Mouse (Mus musculus): ENCODE measurements around the gene Zdhhc22.

Zdhhc22 gene

DNA sequence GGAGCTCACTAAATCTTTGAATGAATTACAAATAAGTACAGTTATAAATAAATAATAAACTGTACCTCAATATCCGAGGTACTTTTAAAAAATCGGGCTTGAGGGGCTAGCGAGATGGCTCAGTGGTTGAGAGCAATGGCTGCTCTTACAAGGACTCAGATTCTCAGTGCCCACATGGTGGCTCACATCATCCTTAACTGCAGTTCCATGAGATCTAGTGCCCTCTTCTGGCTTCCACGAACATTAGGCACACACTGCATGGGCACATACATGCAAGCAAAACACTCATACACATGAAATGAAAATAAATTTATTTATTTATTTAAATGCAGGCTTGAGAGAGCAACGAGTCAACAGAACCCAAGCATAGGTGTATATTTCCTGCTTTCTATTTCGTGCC, 5.7 kb upstream of the Zdhhc22 start:
- no peak for DNase-seq (ENCODE audit: low spot score)

DNA sequence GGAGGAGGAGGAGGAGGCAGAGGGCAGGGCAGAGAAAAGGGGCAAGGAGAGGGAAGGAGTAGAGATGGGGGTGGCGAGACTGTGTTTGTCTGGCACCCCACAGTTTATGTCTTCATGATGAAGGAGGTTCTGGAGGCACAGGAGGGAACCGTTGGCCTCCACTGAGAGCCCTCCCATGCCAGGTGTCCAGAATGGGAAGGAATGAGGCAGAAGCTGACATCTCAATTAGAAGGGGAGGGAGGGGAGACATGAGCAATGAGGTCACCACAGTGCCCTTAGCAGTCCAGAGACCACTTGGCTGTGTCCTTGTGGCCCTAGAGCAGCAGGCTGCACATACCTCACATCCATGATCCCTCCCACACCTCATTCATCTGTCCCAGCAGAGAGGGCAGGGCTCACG, 4.5 kb upstream of the Zdhhc22 start:
- no peak for DNase-seq (ENCODE audit: low spot score)

DNA sequence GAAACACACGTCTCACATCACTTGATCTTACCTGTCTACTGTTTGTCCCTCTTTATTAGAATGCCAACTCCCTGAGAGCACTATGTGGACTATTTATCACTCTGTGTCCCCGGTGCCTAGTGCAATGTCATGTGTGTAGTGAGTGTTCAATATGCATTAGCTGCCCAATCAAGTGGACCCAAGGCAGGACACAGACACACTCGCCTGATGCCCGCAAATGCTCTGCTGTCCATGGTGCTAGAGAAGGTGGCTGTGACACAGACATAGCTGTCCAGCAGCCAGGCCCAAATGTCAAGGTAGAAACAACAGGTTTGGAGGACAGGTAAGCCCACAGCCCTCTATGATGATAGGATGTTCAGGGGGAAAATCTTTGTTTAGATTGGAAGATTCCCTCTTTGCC, 3.9 kb upstream of the Zdhhc22 start:
- no peak for DNase-seq (ENCODE audit: low spot score)

DNA sequence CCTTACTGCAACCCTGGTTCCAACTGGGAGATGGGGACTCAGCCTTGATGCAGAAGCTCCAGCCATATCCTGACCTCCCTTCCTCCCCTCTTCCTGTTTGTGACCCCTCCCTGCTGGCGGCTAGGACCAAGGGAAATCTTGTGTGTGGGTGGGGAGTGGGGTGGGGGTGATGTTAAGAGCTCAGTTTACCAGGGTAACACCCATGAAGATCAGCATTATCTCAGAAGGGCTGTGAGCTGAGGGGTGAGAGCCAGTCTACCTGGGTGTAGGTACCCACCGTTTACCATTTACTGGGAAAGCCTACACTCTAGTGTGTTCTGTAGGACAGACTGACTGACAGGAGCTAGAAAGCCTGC, 503 bp upstream of the Zdhhc22 start:
- DNase-seq (ENCODE audit: low spot score): no peak

DNA sequence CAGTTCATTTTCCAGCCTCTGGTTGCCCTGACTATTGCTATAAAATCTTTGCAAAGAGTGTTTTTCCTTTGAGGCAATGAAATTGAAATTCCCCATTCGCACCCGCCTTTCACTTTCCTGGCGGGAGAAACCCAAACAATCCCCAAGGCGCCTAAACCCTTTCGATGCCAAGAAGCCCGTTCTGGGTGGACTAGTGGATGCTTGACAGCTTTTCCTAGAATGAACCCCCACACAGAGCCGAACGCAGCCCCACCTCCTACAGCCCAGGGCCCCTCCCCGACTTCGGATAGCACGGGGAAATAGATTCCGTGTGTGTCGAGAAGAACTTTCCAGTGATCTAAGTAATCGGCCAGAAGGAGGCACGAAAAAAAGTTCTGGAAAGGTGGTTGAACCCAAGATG, 852 bp downstream of the Zdhhc22 start:
- no peak for DNase-seq (ENCODE audit: low spot score)

DNA sequence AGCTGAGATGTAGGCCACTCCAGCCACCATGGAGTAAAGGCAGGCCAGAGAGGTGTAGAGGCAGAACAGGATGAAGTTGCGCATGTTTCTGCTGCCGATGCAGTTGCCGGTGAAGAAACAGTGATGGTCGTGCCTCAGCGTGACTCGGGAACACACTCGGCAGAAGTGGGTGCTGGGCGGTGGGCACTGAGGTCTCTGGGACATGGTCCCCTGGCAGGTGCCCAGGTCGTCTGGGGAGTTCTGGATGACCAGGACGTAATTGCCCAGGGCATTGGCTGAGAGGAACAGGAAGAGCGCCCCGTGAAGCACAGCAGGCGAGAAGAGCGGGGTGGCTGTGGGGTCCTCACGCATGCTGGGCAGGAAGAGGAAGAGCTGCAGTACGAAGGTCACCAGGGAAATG, 2.0 kb downstream of the Zdhhc22 start:
- no peak for DNase-seq (ENCODE audit: low spot score)

DNA sequence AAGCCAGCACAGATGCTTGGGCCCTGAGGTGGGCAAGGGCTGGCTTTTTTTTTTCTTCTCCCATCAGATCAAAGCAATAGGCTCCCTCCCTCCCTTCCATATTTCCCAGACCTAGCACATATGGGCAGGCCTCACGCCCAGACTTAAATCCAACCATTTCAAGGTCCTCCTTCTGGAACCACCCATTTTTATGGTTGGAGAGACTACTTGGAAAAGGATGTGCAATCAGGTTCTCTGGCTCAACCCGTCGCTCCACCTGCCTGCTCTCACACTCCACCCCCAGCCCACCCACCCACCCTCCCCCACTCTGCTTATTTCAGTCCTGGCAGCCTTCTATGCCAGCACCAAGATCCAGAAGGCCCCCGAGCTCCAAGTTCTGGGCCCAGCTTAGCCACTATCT, 3.7 kb downstream of the Zdhhc22 start:
- DNase-seq (ENCODE audit: low spot score): no peak

DNA sequence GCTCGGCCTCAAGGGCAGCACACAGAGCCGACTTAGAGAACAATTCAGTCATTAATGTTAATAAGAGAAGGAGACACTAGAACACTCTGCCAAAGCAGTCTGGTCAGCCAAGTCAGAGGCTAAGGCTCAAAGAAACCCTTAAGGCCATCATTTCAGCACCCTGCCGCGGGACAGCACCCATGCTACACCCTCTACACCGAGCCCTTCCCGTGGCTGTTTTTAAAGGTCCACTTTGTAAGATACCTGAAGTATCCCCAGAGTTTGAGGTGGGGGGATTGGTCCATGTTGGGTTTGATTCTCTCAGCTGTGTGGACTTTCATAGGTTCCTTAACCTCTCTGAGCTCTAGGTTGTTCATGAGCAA, 6.1 kb downstream of the Zdhhc22 start:
- no peak for DNase-seq (ENCODE audit: low spot score)

DNA sequence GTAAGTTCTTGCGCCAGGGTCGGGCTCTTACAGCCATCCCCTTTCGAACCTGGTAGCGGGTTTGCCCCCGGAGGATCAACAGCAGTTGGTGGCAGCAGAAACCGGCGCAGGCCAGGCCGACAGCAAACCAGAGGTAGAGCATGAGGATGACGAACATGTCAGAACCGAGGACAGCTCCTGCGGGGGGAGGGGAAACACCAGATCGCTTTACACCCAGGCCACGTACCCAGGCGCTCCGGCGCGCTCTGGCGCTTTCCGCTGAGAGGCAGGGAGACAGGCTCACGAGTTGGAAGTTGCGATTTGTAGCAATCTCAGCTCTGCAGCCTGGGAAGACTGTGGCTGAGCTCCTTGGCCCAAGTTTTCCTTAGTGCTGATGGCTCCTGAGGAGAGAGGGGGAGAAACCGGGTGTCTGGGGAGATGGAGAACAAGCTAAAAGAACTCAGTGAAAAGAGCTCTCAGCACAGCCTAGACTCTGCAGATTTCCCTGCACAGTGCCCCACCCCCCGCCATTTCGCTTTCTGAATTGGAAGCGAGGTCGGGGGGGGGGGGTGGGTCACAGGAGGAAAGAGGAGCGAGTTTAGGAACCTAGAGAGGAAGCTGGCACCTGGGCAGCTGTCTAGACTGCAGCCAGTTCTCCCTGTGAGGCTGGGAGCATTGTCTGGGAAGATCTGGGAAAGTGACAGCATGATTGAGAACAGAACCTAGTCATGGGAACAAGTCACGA, 6.6 kb downstream of the Zdhhc22 start:
- peak; percentile 69 for DNase-seq (ENCODE audit: low spot score)

DNA sequence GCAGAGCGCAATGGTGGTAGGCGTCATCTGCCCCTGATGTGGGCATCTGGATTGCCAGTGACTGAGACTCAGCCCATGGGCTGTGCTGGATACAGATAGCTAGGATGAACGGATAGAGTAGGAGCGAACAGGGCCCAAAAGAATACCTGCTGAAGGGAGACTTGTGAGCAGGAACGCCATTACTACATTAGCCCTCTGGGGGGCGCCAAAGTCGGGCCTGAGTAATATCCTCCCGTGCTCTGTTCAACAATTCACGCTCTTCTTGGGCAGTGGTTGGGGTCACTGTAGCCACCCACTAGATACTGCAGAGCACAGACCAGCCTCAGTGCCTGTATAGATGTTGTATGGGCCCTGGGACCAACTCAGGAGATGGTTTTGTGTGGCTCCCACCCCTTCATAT, 9.1 kb downstream of the Zdhhc22 start:
- DNase-seq (ENCODE audit: low spot score): no peak

DNA sequence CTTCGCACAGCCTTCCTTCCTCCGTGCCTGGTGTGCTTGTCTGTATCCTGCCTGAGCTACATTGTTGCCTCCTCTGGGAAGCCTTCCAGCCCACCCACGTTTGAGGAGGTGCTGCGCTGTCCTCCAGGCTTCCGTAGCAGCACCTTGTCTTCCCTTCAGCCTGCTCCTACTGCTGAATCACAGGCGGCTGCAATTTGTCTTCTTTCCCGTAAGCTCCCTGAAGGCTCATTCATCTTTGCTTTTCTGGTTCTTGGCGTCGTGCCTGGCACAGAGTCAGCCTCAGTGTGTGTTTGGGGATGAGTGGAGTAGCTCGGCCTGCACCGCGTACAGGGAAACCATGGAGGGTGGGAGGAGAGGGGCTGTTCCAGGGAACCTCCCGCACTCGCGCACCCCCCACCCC, 12.4 kb downstream of the Zdhhc22 start:
- DNase-seq (ENCODE audit: low spot score): no peak

DNA sequence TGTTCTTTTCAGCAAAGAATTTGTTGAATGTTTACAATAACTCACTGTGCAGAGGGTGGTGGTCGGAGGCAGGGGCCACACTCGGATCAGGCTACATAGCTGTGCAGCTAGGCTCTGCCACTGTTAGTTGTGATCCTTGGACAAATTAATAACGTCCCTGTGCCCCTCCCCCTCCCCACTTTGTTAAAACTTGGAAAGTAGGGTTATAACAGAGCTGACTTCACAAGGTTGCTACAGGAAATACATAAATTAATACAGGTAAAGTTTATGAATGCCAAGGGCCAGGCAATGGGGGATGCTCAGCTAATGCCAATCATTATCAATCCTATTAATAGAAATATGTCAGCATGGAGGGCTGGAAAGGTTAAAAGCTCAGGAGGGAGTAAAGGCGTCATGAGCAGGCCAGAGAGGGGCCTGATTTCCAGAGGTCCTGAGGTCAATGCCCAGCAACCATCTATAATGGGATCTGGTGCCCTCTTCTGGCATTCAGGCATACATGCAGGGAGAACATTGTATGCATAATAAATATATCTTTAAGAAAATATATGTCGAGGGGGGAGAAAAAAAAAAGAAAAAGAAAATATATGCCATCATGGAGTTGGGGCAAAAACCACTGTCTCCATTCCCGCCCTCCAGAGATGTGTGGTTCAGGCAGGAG, 13.6 kb downstream of the Zdhhc22 start:
- no peak for DNase-seq (ENCODE audit: low spot score)

DNA sequence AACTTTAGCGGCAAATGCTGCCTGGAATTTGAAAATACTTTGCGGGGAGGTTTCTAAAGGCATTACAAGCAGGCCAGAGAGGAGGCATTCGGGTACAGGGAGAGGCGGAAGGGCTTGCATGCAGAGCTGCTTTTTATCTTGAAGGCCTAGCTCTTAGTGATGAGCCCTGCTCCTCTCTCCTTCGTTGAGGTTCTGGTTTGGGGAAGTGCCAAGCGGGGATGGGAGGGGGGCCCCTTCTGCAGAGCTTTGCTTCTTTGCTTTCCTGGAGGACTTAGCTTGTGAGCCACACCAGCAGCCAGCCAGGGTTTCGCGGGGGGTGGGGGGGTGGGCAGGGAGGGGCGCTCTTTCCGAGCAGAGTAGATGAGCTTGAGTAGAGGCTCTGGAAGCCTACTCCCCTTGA, 14.5 kb downstream of the Zdhhc22 start:
- no peak for DNase-seq (ENCODE audit: low spot score)

DNA sequence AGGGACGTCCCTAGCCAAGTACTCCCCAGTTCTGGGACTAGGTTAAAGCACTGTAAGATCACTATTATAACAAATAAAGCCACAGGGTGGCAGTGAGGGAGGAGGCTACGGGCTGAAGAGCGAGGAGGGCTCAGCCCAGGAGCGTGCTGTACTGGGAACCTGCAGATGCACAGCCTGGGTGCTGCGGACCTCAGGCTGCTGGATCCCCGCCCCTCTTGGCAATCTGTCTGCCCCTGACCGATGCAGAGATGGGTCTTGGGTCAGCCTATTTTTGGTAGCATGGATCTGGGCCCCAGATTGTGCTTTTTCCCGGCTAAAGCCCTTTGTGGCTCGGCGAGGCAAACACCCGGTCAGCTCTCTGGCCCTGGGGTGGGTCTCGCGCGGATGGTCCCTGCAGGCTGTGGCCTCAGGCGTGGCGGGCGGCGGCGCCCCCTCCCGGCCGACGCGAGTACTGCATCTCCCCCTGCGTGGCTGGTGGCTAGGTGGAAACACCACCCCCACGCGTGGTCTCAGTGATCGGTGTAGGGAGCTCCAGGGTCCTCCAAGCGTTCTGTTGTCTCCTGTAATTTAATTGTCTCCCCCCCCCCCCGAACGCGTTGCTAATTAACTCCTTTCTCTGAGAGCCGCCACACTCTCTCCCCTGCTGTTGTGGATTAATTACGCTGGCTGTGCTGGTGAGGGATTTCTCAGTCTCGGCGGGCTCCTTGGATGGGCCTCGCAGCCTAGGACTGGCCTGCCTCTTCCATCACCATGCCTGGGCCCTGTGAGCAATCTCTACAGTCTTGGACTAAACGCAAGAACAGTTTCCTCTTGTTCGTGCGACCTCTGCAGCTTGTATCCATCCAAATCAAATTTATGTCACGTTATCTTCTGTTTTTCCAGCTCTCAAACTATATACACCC, 15.6 kb downstream of the Zdhhc22 start:
- peak; percentile 31 for DNase-seq (ENCODE audit: low spot score)

DNA sequence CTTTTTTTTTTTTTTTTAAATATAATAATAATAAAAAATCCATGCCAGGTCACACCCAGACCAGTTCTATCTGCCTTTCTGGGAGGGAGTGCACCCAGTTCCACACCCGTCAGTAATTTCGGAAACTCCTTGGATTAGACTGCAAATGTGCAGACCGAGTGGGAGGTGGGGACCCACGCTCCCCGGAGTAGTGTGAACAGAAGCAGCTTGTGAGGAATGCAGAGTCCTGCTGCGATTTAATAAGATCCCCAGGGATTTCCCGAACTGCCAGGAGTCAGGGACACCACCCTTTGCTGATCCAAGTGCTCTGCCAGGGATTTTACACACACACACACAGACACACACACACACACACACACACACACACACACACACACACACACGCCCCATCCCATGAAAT, 16.5 kb downstream of the Zdhhc22 start:
- no peak for DNase-seq (ENCODE audit: low spot score)

DNA sequence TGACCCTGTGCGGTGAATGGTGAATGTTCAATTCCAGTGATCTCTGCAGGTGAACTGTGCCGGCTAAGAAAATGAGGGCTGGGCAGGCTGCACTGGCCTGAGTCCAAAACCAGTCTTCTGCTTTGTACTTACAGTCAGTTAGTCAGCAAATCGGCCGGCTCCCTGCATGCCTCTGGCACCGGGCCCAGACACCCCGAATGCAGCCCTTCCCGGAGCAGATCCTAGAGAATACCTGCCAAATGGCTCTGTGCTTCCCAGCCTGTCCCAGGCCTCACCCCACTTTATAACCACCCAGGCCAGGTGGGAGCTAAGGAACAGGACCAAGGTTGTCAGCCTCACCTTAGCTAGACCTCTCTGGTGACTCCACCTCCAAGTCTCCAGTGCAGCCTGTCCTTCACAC, 17.0 kb downstream of the Zdhhc22 start:
- DNase-seq (ENCODE audit: low spot score): no peak

DNA sequence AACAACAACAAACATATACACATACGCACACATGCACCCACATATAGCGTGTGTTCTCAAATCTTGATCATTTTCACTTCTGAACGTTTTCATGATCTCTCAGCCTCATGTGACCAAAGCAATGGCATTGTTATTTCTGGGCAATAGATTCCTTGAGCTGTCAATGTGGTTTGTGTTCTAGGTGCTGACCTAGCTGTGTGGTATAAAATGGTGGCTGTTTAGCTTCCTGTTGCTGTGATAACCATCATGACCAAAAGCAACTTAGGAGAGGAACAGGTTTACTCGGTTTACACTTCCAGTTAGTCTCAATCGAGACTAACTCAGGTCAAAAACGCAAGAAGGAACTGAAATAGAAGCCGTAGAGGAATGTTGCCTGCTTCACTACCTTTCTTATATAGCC, 19.1 kb downstream of the Zdhhc22 start:
- no peak for DNase-seq (ENCODE audit: low spot score)

DNA sequence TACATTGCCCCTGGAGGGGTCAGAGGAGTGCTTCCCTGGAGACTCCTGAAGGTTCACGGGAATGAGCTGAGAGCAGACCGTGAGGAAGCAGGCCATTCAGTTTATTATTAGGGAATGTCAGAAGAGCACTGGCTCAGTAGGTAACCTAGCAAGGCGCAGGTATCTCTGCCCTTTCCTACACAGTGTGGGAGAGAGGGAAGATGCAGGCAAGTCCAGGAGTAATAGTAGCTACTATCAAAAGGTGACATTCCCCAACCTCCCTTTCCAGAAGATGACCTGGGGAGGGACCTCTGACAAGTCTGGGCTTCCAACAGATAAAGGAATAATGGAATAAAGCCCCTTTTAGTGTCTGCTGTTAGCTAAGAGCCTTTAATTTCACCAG, 21.0 kb downstream of the Zdhhc22 start:
- DNase-seq (ENCODE audit: low spot score): no peak

DNA sequence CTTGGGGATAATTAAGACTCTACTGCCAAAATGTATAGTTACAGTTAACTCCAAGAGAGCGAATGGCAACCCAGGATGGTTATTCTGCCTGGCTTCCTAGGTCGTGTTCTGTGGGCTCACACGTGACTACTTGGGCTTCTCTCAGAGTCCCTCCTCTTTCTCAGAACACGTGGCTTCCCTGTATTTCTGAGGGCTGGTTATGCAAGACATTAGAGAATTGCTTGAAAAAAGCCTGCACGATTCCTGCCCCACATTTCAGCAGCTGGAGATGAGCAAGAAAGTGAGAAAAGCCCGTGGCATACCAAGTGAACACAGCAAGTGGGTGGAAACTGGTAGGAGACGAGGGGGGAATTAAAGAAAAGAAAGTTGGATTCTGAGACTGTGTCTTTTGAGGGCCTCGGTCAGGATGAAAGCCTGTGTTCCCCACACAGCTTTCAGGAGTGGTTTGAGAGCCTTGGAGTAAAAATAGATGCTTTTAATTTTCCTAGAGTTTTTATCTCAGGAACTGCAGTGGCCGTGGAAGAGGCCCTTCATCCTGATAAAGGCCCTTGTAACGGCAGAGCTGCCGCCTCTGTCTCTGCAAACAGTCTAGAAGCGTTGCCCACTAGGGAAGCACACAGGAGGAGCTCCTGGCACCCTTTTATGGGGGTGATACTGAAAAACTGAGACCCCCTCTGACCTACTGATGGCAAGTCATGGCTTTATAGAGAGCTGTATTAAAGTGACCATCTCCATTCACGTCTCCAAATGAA, 21.6 kb downstream of the Zdhhc22 start:
- no peak for DNase-seq (ENCODE audit: low spot score)

DNA sequence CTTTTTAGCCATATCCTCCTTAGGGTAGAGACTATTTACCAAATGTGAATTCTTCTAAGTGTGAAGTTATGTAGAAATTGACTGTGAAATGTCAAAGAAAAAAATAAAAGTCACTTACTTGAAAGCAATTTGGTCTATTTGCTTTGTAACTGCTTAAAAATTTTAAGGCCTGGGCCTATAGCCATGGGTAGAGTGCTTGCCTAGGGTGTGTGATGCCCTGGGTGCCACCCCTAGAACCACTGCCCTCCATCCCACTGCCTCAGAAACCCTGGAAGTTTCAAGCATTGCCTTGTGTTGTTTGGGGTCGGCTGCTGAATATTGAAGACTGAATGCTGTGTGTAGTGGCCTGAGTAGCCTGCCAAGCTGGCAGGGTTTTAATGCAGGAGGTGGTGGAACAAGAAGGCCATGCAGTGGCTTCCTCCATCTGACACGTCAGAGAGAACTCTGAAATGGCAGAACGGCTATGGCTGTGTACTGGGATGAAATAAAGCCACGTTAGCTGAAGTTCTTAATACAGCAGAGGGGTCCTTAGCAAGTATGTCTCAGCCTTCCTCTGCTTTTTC, 24.9 kb downstream of the Zdhhc22 start:
- no peak for DNase-seq (ENCODE audit: low spot score)

DNA sequence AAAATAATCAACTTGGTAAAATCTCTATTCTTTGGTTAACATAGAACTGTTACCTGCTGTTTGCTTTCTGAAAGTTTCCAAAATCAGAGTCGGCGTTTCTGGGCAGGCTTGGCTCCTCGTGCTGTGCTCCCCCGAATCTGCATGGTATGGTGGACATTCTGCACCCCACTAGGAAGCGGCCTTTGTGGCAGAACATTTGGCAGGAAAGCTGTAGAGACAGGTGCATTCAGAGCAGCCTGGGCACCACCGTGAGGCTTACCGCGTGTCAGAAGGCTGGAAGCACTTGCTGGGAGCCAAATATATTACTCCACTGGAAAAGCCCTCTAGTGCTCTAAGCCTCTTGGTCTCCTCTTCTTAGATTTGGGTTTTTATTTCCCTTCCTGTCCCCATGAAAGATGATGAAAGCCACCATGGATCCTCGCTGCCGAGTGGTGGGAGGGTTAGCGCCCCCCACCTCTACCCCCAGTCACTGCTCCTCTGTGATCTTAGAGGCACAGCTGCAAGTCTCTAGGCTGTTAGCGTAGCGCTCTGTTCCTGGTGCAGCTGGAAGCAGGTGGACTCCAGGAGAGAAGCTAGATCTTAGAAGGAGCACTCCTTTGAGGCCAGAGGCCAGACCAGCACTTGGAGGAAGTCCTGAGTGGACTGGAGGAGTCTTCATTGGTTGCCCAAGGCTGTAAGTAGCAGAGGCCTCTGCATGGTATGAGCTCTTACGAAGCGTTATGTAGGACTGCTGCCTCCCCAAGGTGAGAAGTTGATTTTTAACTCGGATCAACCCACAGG, 25.8 kb downstream of the Zdhhc22 start:
- no peak for DNase-seq (ENCODE audit: low spot score)
